Mouse (Mus musculus) thymus, postnatal 4 days (tissue): ENCODE results near the gene Defb21.
A peak's percentile ranks its signal among the peaks of the same experiment; 100 is the strongest.

ENCODE experiments used
- DNase-seq: peaks from one replicate; pipeline ENCODE4 v3.0.0; 2021

Defb21 gene

GRCm38 (mm10) chr2:152607746-152608145, 35.2 kb downstream of the Defb21 start:
- DNase-seq, result no peak

GRCm38 (mm10) chr2:152608719-152609118, 36.2 kb downstream of the Defb21 start:
- DNase-seq, result no peak

DNA sequence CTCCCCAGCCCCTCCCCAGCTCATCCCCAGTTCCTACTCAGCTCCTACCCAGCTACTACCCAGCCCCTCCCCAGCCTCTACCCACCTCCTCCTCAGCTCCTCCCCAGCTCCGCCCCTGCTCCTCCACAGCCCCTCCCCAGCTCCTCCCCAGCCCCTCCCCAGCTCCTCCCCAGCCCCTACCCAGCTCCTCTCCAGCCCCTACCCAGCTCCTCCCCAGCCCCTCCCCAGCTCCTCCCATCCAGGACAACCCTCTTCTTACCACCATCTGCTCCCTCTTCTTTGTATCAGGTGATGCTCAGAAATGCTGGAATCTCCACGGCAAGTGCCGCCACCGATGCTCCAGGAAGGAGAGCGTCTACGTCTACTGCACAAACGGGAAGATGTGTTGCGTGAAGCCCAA, 39.6 kb downstream of the Defb21 start:
- no peak for DNase-seq

- DNase-seq, result peak; percentile 40
These were observed 43.0 kb downstream of the Defb21 start for GRCm38 (mm10) chr2:152615563-152615962.

DNA sequence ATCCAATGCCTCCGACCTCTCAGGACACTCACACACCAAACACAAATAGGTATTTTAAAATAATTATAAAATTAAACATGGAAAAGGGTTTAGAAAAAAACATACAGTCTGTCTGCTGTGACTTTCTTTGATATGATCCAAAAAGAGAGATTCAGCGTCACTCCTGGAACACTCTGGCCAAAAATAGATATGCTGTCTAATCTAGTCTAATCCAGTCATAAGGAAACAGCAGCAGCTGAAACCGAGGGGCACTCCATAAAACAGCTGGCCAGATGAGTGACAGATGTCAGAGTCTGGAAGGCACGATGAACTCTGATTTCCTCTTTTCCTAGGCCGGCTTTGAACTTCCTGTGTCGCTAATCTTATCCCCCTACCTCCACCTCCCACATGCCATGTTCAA, 43.9 kb downstream of the Defb21 start:
- no peak for DNase-seq

DNA sequence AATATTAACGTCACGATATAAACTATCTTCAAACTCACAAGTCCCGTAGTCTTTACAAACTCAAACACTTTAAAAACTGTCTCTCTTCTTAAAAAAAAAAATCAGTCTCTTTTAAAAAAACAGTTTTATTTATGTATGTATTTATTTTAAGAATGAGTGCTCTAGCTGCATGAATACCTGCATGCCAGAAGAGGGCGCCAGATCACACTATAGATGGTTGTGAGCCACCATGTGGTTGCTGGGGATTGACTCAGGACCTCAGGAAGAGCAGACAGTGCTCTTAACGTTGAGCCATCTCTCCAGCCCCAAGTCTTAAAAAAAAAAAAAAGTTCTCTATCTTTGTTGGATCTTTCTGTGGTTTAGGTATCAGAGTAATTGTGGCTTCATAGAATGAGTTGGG, 44.8 kb downstream of the Defb21 start:
- DNase-seq, result peak; percentile 66

DNA sequence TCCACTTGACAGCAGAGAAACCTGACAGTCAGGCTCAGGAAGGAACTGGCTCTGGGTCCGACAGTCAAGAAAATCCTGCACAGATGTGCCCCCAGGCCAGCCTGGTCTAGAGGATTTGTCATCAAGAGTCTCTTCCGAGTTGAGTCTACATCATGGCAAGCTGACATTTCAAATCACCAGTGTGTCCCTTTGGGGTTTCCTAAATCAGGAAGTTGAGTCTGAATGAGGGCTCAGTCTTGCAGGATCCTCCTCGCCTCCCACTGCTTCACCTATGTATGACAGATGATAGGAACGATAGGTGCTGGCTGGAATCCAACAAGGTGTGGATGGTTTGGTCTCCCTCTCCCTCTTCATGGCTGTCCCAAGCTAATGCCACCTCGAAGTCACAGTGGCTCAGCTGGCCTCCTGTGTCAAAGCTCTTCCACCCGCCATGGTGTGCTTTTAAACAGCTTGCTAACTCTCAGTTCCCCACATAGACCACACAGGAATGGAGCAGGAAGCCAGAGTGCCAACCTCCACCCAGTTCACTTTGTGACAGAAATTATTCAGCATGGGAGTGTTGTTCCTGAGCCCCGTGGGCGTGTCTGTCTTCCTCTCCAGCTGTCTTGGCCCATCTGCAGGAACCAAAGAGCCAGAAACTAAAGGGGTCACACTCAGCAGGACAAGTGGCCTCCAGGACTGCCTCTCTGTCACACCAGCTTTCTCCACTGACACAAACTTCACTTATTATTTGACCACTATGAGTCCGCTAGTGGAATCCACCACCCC, 48.0 kb downstream of the Defb21 start:
- no peak for DNase-seq

DNA sequence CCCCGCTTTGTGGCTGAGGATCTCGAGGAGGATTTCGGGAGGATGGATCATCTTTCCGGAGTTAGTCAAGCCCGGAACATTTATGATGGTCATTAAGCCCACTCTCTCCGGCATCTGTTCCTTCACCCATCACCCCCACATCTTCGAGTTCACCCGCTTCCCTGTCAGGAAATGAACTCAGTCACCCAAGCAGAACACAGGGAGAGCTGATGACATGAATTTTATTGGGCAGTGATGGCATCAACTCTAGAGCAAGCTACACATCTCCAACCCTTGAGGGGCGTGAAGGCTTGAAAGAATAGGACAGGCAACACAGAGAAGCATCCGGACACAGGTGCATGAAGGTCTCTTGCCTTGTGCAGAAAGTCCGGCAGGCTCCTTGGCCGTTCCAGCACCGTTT, 49.6 kb downstream of the Defb21 start:
- DNase-seq, result no peak

DNA sequence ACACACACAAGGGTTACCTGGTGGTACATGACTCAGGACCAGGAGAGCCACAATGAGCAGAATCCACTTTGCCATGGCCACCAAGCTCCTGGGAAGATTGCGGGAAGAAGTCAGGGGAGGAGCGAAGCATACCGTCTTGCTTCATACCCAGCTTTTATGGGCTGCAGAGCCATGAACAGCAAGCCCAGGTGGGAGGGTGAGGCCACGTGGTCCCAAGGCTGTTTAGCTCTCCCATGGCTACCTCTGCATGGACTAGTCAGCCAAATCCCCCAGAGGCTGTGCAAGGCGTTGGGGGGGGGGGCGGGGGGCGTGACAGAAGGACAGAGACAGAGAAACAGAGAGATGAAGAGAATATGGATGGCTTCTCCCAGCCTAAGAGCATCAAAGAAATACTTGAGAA, 50.4 kb downstream of the Defb21 start, which contains the start of gene Defb25:
Gene Defb25, minus strand, starts transcription at position 101 of the 400 bp plus-strand sequence.
- DNase-seq, result no peak
